Mouse (Mus musculus) heart, embryonic 16.5 days (tissue): ENCODE results near the gene Drosha. TPM values are rescaled to one million over a fixed set of nuclear protein-coding genes. Genes with fewer than 3 reads are reported as not detected.

ENCODE experiments used
- ATAC-seq: fragments of 200-750 bp; cut with Nextera tagmentation; replicated peaks from 2 replicates; pipeline ENCODE4 v1.8.0; 2017; ENCODE audit warnings: moderate number of reproducible peaks; ENCODE audit not compliant: insufficient read depth, low FRiP score; ENCODE audit errors: extremely low read depth
- H3K27ac ChIP-seq: fragments of 300-500 bp; sonication (generic); 2 replicates; pipeline ENCODE4 v1.5.1; 2014; ENCODE audit warnings: mild to moderate bottlenecking, low read length, control low read depth, moderate library complexity
- H3K27me3 ChIP-seq: fragments of 300-500 bp; sonication (generic); 2 replicates; pipeline ENCODE4 v1.6.1; 2014; ENCODE audit warnings: low read length, mixed read lengths; ENCODE audit not compliant: control insufficient read depth, insufficient read depth
- H3K36me3 ChIP-seq: fragments of 300-500 bp; sonication (generic); 2 replicates; pipeline ENCODE4 v1.6.1; 2014; ENCODE audit not compliant: control insufficient read depth, insufficient read depth
- H3K4me1 ChIP-seq: fragments of 300-500 bp; sonication (generic); 2 replicates; pipeline ENCODE4 v1.6.1; 2014; ENCODE audit warnings: low read length, mixed read lengths; ENCODE audit not compliant: control insufficient read depth, insufficient read depth
- H3K4me2 ChIP-seq: fragments of 300-500 bp; sonication (generic); 2 replicates; pipeline ENCODE4 v1.6.1; 2014; ENCODE audit warnings: low read depth, mild to moderate bottlenecking, control low read depth, low read length
- H3K4me3 ChIP-seq: fragments of 300-500 bp; sonication (generic); 2 replicates; pipeline ENCODE4 v1.5.1; 2014; ENCODE audit warnings: mild to moderate bottlenecking, control low read depth, low read length
- H3K9ac ChIP-seq: fragments of 300-500 bp; sonication (generic); 2 replicates; pipeline ENCODE4 v1.6.1; 2014; ENCODE audit warnings: low read length, control low read depth
- H3K9me3 ChIP-seq: fragments of 300-500 bp; sonication (generic); replicated peaks from 2 replicates; pipeline ENCODE4 v1.6.1; 2016; ENCODE audit warnings: low read length; ENCODE audit not compliant: control insufficient read depth
- WGBS: fragments of 180-500 bp; shearing (Covaris S2); extraction: QIAGEN DNeasy Blood & Tissue Kit; methylation state at CpG from one replicate; pipeline ENCODE4 v1.1.7; 2014; 5-methylcytosine and 5-hydroxymethylcytosine counted together
- microRNA-seq: library from miRNA; unstranded; fragments of <30 nt; microRNA quantifications from one replicate; pipeline ENCODE4, GENCODE M21; 2017
- polyA plus RNA-seq: library from polyadenylated mRNA; unstranded; fragments of >200 nt; fragmentation: Nextera tagmentation; extraction: Ambion mirVana; gene quantifications from 2 replicates; pipeline ENCODE4 v1.2.1, GENCODE M21; 2015

Gene Drosha
- polyA plus RNA-seq, 1 experiment from 2014 or later = 25.4 TPM

- H3K4me2 ChIP-seq = no peak overlapping the region
- no peak overlapping the region for H3K4me3 ChIP-seq
- no peaks in the 10 kb centered on the region for H3K36me3 ChIP-seq
- no peak for ATAC-seq
- no peak overlapping the region for H3K9ac ChIP-seq
- H3K27ac ChIP-seq = no peak overlapping the region
- H3K9me3 ChIP-seq = no peaks in the 10 kb centered on the region
- no peaks in the 10 kb centered on the region for H3K27me3 ChIP-seq
- 84% methylated on average over 10 of the region's 10 CpGs for WGBS
- H3K4me1 ChIP-seq = no peaks in the 10 kb centered on the region
These were observed 137.6 kb downstream of the Drosha start for GRCm38 (mm10) chr15:12962179-12962578.

- H3K36me3 ChIP-seq = no peaks in the 10 kb centered on the region
- H3K9ac ChIP-seq = no peak overlapping the region
- ATAC-seq = no peak
- H3K9me3 ChIP-seq = no peaks in the 10 kb centered on the region
- no peak overlapping the region for H3K4me3 ChIP-seq
- H3K4me2 ChIP-seq = no peak overlapping the region
- H3K27ac ChIP-seq = no peak overlapping the region
- no peaks in the 10 kb centered on the region for H3K27me3 ChIP-seq
- H3K4me1 ChIP-seq = no peaks in the 10 kb centered on the region
- 48% methylated on average over 5 of the region's 5 CpGs for WGBS
These were observed 140.6 kb downstream of the Drosha start for GRCm38 (mm10) chr15:12965209-12965608.

- 44% methylated on average over 8 of the region's 8 CpGs for WGBS
- no peak for ATAC-seq
- no peak overlapping the region for H3K4me3 ChIP-seq
These were observed 144.2 kb downstream of the Drosha start for GRCm38 (mm10) chr15:12968815-12969214.

GRCm38 (mm10) chr15:12972441-12972840, 147.8 kb downstream of the Drosha start:
- Histone ChIP-seq H3K27ac (no peak overlapping the region), H3K4me1 (no peaks in the 10 kb centered on the region), H3K27me3 (no peaks in the 10 kb centered on the region), H3K4me3 (no peak overlapping the region), H3K36me3 (no peaks in the 10 kb centered on the region), H3K4me2 (no peak overlapping the region), H3K9ac (no peak overlapping the region), H3K9me3 (no peaks in the 10 kb centered on the region)
- no peak for ATAC-seq
- 88% methylated on average over 8 of the region's 8 CpGs for WGBS

More at GRCm38 (mm10) chr15:12968815-12969214, 144.2 kb downstream of the Drosha start:
- no peaks in the 10 kb centered on the region for H3K27me3 ChIP-seq
- H3K4me2 ChIP-seq = no peak overlapping the region
- no peaks in the 10 kb centered on the region for H3K4me1 ChIP-seq
- H3K9ac ChIP-seq = no peak overlapping the region
- no peaks in the 10 kb centered on the region for H3K36me3 ChIP-seq
- H3K27ac ChIP-seq = no peak overlapping the region
- no peaks in the 10 kb centered on the region for H3K9me3 ChIP-seq

Small RNA genes lying within 50 kb of the gene (microRNA-seq; reads per million reads assigned to microRNA genes)
- gene Gm47288 = not detected

Other genes starting within 250 kb of the Drosha start
- 19.2 and 21.1 TPM in 2 replicates for gene Pdzd2, start 84.9 kb upstream of the Drosha start, polyA plus RNA-seq
- gene 6030458C11Rik, start 166 bp upstream of the Drosha start, polyA plus RNA-seq = 24.2 and 25.5 TPM in 2 replicates